Mouse (Mus musculus) stomach, postnatal 0 days (tissue): ENCODE data around the gene Zmym5.

Experiments used
- CTCF ChIP-seq: IDR thresholded peaks from 2 replicates; pipeline ENCODE4 v1.5.1; 2016; ENCODE audit warnings: antibody characterized with exemption, low read depth, mild to moderate bottlenecking, moderate library complexity
- EP300 ChIP-seq: optimal IDR thresholded peaks from 2 replicates; pipeline ENCODE3; 2016; ENCODE audit warnings: antibody characterized with exemption

- TF ChIP-seq CTCF = no peak
- TF ChIP-seq EP300 = no peak
Observed at GRCm38 (mm10) chr14:56751282-56751681, 60.2 kb downstream of the Zmym5 start.
